Mouse (Mus musculus) embryonic fibroblast, embryonic 13.5 days (primary cell): ENCODE data around the gene Stradb.

ENCODE experiments used
- CTCF ChIP-seq: IDR thresholded peaks from 2 replicates; pipeline ENCODE4 v1.5.1; 2011; ENCODE audit warnings: mild to moderate bottlenecking, control low read depth, low read length, moderate library complexity, borderline replicate concordance; ENCODE audit not compliant: insufficient read depth
- POLR2A ChIP-seq: IDR thresholded peaks from 2 replicates; pipeline ENCODE4 v1.6.1; 2011; ENCODE audit warnings: low read depth, mild to moderate bottlenecking, control low read depth, low read length, moderate library complexity

- TF ChIP-seq CTCF (no peak), POLR2A (no peak)
Observed at GRCm38 (mm10) chr1:58993723-58994122, 20.4 kb downstream of the Stradb start.
